Mouse (Mus musculus): ENCODE measurements around the gene Grk3.

Grk3 gene

GRCm38 (mm10) chr5:112870729-112871128, 144.9 kb downstream of the Grk3 start:
- peak; percentile 67 for DNase-seq (ENCODE audit: low spot score)

DNA sequence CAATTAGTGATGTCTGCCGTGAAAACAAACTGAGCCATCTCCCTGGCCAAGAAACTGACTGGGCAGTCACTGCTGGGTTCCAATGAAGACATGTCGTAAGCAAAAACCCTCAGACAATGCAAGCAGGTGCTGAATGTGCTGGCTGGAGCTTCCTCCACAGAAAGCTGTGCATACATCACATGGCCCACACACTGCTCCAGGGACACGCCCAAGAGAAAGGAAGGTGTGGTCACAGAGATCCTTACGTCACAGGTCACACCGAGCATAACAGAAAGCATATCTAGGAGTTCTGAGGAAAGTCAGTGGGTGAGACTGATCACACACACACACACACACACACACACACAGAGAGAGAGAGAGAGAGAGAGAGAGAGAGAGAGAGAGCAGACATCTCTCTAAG, 147.0 kb downstream of the Grk3 start:
- DNase-seq (ENCODE audit: low spot score) = no peak

DNA sequence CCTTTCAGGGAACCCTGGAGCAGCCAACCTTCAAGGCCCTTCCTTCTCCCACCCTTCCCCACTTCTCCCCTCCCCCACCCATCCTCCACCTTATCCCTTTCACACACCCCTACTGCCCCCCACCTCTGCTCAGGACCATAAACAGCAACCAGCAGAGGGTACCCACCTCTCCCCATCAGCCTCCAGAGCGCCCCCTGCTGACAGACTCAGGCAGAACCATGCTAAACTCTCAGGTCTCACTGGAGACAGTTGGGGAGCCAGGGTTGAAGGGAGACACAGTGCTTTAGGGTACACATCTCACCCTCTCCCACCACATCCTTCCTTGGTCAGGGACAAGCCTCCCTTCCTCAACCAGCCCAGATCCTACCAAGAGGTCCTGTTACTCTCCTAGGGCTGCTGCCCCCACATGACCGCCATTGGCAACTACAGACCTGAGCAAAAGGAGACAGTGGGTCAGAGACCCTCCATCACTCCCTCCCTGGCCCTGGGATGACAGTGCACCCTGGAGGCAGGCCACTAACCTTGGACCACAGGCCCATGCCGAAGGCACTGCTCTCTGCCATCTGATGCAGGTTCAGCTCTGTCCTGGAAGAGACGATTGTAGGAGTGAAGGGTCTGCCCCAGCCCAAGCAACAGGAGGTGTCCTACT, 150.7 kb downstream of the Grk3 start:
- peak; percentile 37 for DNase-seq (ENCODE audit: low spot score)
